Mouse (Mus musculus) neural tube, embryonic 12.5 days (tissue): ENCODE data around the gene Hoxd12. TPM values are rescaled to one million over a fixed set of nuclear protein-coding genes. Genes with fewer than 3 reads are reported as not detected.

ENCODE experiments used
- ATAC-seq: fragments of 200-750 bp; cut with Nextera tagmentation; 2 replicates; pipeline ENCODE4 v1.8.0; 2017; ENCODE audit warnings: low read depth, mild to moderate bottlenecking, moderate TSS enrichment, moderate library complexity; ENCODE audit not compliant: low FRiP score
- H3K27ac ChIP-seq: fragments of 300-500 bp; sonication (generic); 2 replicates; pipeline ENCODE4 v1.5.1; 2016
- H3K27me3 ChIP-seq: fragments of 300-500 bp; sonication (generic); replicated peaks from 2 replicates; pipeline ENCODE4 v1.6.1; 2016; ENCODE audit warnings: mild to moderate bottlenecking
- H3K36me3 ChIP-seq: fragments of 300-500 bp; sonication (generic); 2 replicates; pipeline ENCODE4 v1.6.1; 2016; ENCODE audit warnings: mild to moderate bottlenecking
- H3K4me1 ChIP-seq: fragments of 300-500 bp; sonication (generic); 2 replicates; pipeline ENCODE4 v1.6.1; 2016
- H3K4me2 ChIP-seq: fragments of 300-500 bp; sonication (generic); replicated peaks from 2 replicates; pipeline ENCODE4 v1.6.1; 2016; ENCODE audit warnings: mild to moderate bottlenecking
- H3K4me3 ChIP-seq: fragments of 300-500 bp; sonication (generic); 2 replicates; pipeline ENCODE4 v1.5.1; 2016
- H3K9ac ChIP-seq: fragments of 300-500 bp; sonication (generic); 2 replicates; pipeline ENCODE4 v1.6.1; 2016; ENCODE audit warnings: mild to moderate bottlenecking
- H3K9me3 ChIP-seq: fragments of 300-500 bp; sonication (generic); 2 replicates; pipeline ENCODE4 v1.6.1; 2016; ENCODE audit warnings: mild to moderate bottlenecking
- WGBS: fragments of 180-500 bp; shearing (Covaris S2); methylation state at CpG from one replicate; pipeline ENCODE4 v1.1.7; 2016; 5-methylcytosine and 5-hydroxymethylcytosine counted together
- polyA plus RNA-seq: library from polyadenylated mRNA; unstranded; fragments of >200 nt; fragmentation: Nextera tagmentation; extraction: Ambion mirVana; gene quantifications from 2 replicates; pipeline ENCODE4 v1.2.1, GENCODE M21; 2016

Gene Hoxd12
- polyA plus RNA-seq, 1 experiment from 2014 or later: 4.1 TPM

DNA sequence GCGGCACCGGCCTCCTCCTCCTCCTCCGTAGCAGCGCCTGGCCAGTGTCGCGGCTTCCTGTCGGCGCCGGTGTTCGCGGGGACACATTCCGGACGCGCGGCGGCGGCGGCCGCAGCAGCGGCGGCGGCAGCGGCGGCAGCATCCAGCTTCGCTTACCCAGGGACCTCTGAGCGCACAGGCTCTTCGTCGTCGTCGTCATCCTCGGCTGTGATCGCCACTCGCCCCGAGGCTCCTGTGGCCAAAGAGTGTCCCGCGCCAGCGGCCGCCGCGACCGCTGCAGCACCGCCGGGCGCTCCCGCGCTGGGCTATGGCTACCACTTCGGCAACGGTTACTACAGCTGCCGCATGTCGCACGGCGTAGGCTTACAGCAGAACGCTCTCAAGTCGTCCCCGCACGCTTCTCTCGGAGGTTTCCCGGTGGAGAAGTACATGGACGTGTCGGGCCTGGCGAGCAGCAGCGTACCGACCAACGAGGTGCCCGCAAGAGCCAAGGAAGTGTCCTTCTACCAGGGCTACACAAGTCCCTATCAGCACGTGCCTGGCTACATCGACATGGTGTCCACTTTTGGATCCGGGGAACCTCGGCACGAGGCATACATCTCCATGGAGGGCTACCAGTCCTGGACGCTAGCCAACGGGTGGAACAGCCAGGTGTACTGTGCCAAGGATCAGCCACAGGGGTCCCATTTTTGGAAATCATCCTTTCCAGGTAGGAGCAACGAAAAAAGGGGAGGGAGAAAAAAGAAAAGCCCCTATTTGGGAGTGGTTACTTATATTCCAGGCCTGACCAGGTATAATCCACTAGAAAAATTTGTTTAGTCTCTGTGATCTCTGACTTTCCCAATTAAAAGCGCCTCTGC is 6.2 kb upstream of the Hoxd12 start:
- ATAC-seq: no peak; the same call in 1 of the 2 replicates
- H3K4me2 ChIP-seq: peak overlapping the region; percentile 72
- no peaks in the 10 kb centered on the region for H3K36me3 ChIP-seq
- H3K9me3 ChIP-seq: no peaks in the 10 kb centered on the region
- H3K27me3 ChIP-seq: peaks cover 95% of the 10 kb centered on the region
- H3K4me1 ChIP-seq: peaks cover 22% of the 10 kb centered on the region
- H3K27ac ChIP-seq: no peak overlapping the region
- WGBS: under 1% methylated on average over 52 of the region's 74 CpGs
- peak overlapping the region; percentile 47 for H3K9ac ChIP-seq
- H3K4me3 ChIP-seq: peak overlapping the region; percentile 43

GRCm38 (mm10) chr2:74669230-74669578 is 5.6 kb upstream of the Hoxd12 start:
- Histone ChIP-seq H3K36me3 (no peaks in the 10 kb centered on the region), H3K27me3 (peaks cover 95% of the 10 kb centered on the region), H3K4me1 (peaks cover 22% of the 10 kb centered on the region), H3K9ac (no peak overlapping the region), H3K9me3 (no peaks in the 10 kb centered on the region), H3K4me2 (peak overlapping the region; percentile 72; the same call in 1 of the 2 replicates), H3K27ac (no peak overlapping the region), H3K4me3 (no peak overlapping the region)
- ATAC-seq: no peak
- WGBS: 0% methylated on average over 3 of the region's 3 CpGs

DNA sequence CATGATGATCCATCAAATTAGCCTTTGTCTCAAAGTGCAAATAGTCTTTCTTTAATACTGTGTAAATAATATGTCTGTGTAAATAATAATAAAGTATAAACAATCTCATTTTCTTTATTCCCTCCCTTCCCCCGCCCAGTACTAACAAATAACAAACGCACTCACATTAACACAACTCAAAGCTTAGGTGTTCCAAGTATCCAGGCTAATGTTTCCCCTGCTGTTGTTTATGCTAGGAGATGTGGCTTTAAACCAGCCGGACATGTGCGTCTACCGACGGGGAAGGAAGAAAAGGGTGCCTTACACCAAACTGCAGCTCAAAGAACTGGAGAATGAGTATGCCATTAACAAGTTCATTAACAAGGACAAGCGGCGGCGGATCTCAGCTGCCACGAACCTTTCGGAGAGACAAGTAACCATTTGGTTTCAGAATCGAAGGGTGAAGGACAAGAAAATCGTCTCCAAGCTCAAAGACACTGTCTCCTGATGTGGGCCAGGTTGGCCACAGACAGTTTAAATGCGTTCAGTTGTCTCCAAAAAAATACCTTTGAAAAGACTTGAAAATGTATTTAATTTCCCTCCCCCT is 5.1 kb upstream of the Hoxd12 start:
- no peak overlapping the region for H3K4me3 ChIP-seq
- peaks cover 95% of the 10 kb centered on the region for H3K27me3 ChIP-seq
- ATAC-seq: no peak
- under 1% methylated on average over 14 of the region's 14 CpGs for WGBS
- peak overlapping the region; percentile 72; the same call in 1 of the 2 replicates for H3K4me2 ChIP-seq
- H3K4me1 ChIP-seq: peaks cover 22% of the 10 kb centered on the region
- no peaks in the 10 kb centered on the region for H3K36me3 ChIP-seq
- H3K27ac ChIP-seq: no peak overlapping the region
- no peak overlapping the region for H3K9ac ChIP-seq
- H3K9me3 ChIP-seq: no peaks in the 10 kb centered on the region

DNA sequence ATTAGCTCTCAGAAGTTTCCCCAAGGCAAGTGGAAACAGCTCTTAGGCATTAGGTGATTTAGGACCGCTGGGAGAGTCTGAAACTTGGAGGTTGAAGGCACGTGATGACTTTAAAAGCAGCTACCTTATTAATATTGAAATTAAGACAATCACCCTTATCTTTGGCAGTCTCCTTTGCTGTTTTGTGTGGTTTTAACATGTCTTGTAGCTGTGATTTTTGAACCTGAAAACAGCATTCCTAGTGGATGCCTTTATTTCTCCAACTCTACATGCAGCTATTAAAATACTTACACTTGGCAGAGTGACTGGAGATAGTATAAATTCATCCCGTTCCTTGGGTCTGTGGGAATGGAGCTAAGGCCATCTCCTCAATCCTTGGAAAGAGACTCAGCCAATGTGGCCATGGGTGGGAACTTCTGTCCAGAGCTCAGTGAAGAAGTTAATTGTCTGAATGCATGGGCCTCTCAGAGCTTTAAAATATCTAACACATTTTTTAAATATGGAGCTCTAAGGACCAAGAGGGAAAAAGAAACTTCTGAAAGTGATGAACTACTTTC is 4.1 kb upstream of the Hoxd12 start:
- no peak for ATAC-seq
- Histone ChIP-seq H3K36me3 (no peaks in the 10 kb centered on the region), H3K4me1 (peaks cover 28% of the 10 kb centered on the region), H3K4me3 (no peak overlapping the region), H3K27ac (no peak overlapping the region), H3K4me2 (no peak overlapping the region), H3K9me3 (no peaks in the 10 kb centered on the region), H3K9ac (no peak overlapping the region), H3K27me3 (peaks cover 97% of the 10 kb centered on the region)
- WGBS: 3% methylated on average over 3 of the region's 3 CpGs

GRCm38 (mm10) chr2:74671847-74672246 is 3.0 kb upstream of the Hoxd12 start:
- H3K4me2 ChIP-seq: peak overlapping the region; percentile 1; the same call in 1 of the 2 replicates
- ATAC-seq: no peak
- H3K9me3 ChIP-seq: no peaks in the 10 kb centered on the region
- H3K4me3 ChIP-seq: no peak overlapping the region
- peaks cover 28% of the 10 kb centered on the region for H3K4me1 ChIP-seq
- H3K27me3 ChIP-seq: peaks cover 98% of the 10 kb centered on the region
- no peaks in the 10 kb centered on the region for H3K36me3 ChIP-seq
- H3K9ac ChIP-seq: no peak overlapping the region
- 4% methylated on average over 5 of the region's 5 CpGs for WGBS
- H3K27ac ChIP-seq: no peak overlapping the region

DNA sequence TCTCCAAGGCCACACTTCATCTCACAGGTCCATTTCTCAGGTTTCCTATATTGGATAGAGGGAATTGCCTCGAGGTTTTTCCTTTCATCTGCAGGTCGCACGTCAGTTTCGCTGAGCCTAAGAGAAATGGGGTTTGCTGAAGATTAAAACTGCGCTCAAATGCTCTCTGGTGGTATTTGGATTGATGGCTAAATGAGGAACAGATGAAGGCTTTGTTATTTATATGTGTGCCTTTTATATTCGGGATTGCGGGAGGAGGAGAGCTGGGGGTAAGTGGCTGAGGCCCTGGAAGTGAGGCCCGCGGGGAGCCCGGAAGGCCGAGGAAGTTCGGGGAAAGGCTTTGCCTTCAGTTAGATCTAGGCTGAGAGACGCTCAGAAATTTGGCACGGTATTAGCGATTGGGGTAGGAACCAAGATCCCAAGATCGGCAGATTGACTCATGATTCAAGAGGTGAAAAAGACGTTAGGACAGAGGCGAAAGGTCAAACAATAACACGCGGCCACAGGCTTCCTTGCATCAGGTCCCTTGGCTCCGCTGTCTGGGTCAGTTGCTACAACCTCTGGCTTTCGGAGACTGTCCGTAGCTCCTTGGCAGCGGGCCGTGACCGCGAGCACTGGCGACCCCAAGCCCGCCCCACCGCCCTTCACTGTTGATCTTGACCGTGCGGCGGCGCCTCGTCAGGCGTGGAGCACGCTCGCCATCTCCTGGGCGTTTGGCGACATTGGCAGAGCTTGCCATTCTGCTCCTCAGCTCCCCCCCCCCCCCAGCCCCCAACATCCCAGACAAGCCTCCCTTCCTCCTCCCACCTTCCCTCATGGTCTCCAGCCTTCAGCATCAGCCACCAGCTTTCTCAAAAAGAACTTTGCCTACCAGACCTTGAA is 2.1 kb upstream of the Hoxd12 start:
- ATAC-seq: peak; percentile 43; the same call in 1 of the 2 replicates
- 0 out of 2 replicates have a peak overlapping the region, but pooled peaks have one; percentile 29 for H3K9ac ChIP-seq
- WGBS: under 1% methylated on average over 40 of the region's 40 CpGs
- H3K4me3 ChIP-seq: peak overlapping the region; percentile 24; the same call in 1 of the 2 replicates
- H3K4me1 ChIP-seq: peaks cover 24% of the 10 kb centered on the region
- peak overlapping the region; percentile 59 for H3K4me2 ChIP-seq
- no peaks in the 10 kb centered on the region for H3K9me3 ChIP-seq
- H3K27me3 ChIP-seq: peaks cover 98% of the 10 kb centered on the region
- H3K27ac ChIP-seq: no peak overlapping the region
- no peaks in the 10 kb centered on the region for H3K36me3 ChIP-seq

- Histone ChIP-seq H3K4me3 (0 out of 2 replicates have a peak overlapping the region, but pooled peaks have one; percentile 2), H3K9me3 (no peaks in the 10 kb centered on the region), H3K36me3 (no peaks in the 10 kb centered on the region), H3K27me3 (peaks cover 98% of the 10 kb centered on the region), H3K4me1 (peaks cover 15% of the 10 kb centered on the region), H3K4me2 (no peak overlapping the region; the same call in 1 of the 2 replicates), H3K27ac (no peak overlapping the region), H3K9ac (no peak overlapping the region)
- ATAC-seq: no peak
- under 1% methylated on average over 24 of the region's 24 CpGs for WGBS
Measured at GRCm38 (mm10) chr2:74673835-74674425, 883 bp upstream of the Hoxd12 start.

DNA sequence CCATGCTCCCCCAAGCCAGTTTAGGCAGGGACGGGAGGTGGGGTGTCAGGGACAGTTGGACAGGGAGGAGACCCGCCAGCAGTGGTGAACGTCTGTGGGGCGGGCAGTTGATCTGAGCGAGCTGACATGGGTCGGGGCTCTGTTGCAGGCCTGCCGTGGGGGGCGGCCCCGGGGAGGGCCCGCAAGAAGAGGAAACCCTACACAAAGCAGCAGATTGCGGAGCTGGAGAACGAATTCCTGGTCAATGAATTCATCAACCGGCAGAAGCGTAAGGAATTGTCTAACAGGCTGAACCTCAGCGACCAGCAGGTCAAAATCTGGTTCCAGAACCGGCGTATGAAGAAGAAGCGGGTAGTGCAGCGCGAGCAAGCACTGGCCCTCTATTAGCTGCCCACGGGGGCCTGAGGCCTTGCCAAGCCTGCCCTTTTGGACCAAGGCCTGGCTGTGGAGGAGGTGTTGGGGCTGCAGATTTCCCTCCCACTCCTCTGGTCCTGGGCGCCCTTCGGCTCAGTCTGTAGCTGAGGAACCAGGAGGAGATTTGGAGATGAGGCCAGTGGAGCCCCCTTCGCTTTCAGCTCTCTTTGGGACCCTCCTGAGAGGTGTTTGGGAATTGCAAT is 961 bp downstream of the Hoxd12 start:
- Histone ChIP-seq H3K4me3 (peak overlapping the region; percentile 25), H3K27ac (no peak overlapping the region), H3K9ac (peak overlapping the region; percentile 36), H3K36me3 (no peaks in the 10 kb centered on the region), H3K4me1 (peaks cover 15% of the 10 kb centered on the region), H3K4me2 (peak overlapping the region; percentile 42), H3K27me3 (peaks cover 98% of the 10 kb centered on the region), H3K9me3 (no peaks in the 10 kb centered on the region)
- 3% methylated on average over 24 of the region's 24 CpGs for WGBS
- no peak for ATAC-seq

DNA sequence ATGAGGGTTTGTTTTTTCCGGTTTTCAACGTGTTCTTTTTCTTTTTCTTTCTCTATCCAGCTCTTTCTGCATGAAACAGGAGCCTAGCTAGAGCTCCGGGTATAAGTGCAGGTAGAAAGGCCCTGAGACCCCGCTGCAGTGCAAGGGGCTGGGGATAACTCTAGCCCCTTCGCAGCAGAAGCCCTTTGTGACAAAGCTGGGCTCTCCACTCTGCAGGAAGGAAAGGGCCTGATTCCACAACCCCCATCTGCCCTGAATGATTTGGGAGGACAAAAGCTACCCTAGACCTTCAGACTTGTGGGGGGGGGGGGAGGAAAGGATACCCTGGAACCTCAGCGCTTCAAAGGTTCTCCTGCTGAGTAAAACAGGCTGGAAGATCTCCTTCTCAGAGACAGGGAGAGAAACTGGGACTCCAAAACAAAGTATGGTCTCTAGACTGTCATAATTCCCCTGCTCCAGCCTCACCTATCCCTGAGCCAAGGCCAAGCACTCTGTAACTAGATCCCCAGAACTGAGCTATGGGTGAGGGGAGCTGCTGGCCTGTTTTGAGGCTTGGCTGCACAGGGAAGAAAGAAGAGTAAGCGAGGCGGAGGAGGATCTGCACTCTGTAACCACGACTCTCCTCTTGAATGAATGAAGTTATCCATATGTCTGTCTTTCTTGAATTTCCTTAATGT is 1.7 kb downstream of the Hoxd12 start:
- Histone ChIP-seq H3K9me3 (no peaks in the 10 kb centered on the region), H3K36me3 (no peaks in the 10 kb centered on the region), H3K9ac (peak overlapping the region; percentile 36; the same call in 1 of the 2 replicates), H3K4me2 (peak overlapping the region; percentile 42), H3K4me1 (peaks cover 15% of the 10 kb centered on the region), H3K27ac (no peak overlapping the region), H3K4me3 (0 out of 2 replicates have a peak overlapping the region, but pooled peaks have one; percentile 25), H3K27me3 (peaks cover 99% of the 10 kb centered on the region)
- 3% methylated on average over 9 of the region's 9 CpGs for WGBS
- ATAC-seq: no peak

GRCm38 (mm10) chr2:74677106-74677505 is 2.3 kb downstream of the Hoxd12 start:
- Histone ChIP-seq H3K27me3 (peaks cover 99% of the 10 kb centered on the region), H3K36me3 (no peaks in the 10 kb centered on the region), H3K27ac (no peak overlapping the region), H3K9me3 (no peaks in the 10 kb centered on the region), H3K9ac (no peak overlapping the region), H3K4me1 (peaks cover 19% of the 10 kb centered on the region), H3K4me2 (peak overlapping the region; percentile 42), H3K4me3 (no peak overlapping the region)
- no peak for ATAC-seq
- 13% methylated on average over 2 of the region's 2 CpGs for WGBS
